Mouse (Mus musculus) frontal cortex, adult (tissue): ENCODE data around the gene Fbxl13.
A peak's percentile ranks its signal among the peaks of the same experiment; 100 is the strongest.

Experiments used
- ATAC-seq: cut with Nextera tagmentation; 2 replicates; pipeline ENCODE4 v1.9.2; 2017; ENCODE audit warnings: mild to moderate bottlenecking, moderate library complexity, mixed read lengths; ENCODE audit not compliant: low TSS enrichment

Gene Fbxl13

GRCm38 (mm10) chr5:21645439-21646132 is at the start of gene Fbxl13, which contains the start of gene Armc10:
TSS of gene Fbxl13 (minus strand) at chr5:21645634.
TSS of gene Armc10 (plus strand) at chr5:21645813.
- ATAC-seq = peak; percentile 88

- peak; percentile 84 for ATAC-seq
Observed at GRCm38 (mm10) chr5:21694854-21695490, 49.5 kb upstream of the Fbxl13 start.

- ATAC-seq = no peak
Observed at GRCm38 (mm10) chr5:21693372-21693870, 48.0 kb upstream of the Fbxl13 start.

- no peak for ATAC-seq
Observed at GRCm38 (mm10) chr5:21692230-21692629, 46.8 kb upstream of the Fbxl13 start.

GRCm38 (mm10) chr5:21687042-21687441 is 41.6 kb upstream of the Fbxl13 start:
- peak; percentile 86 for ATAC-seq

- ATAC-seq = no peak
Observed at GRCm38 (mm10) chr5:21685001-21685400, 39.6 kb upstream of the Fbxl13 start.

GRCm38 (mm10) chr5:21683811-21684210 is 38.4 kb upstream of the Fbxl13 start:
- ATAC-seq = 0 out of 2 replicates have a peak, but pooled peaks have one; percentile 9

- ATAC-seq = peak; percentile 83
Observed at GRCm38 (mm10) chr5:21680940-21681339, 35.5 kb upstream of the Fbxl13 start.

GRCm38 (mm10) chr5:21680029-21680428 is 34.6 kb upstream of the Fbxl13 start:
- ATAC-seq = no peak

GRCm38 (mm10) chr5:21678363-21678762 is 32.9 kb upstream of the Fbxl13 start:
- no peak for ATAC-seq

- no peak for ATAC-seq
Observed at GRCm38 (mm10) chr5:21677939-21678338, 32.5 kb upstream of the Fbxl13 start.

- ATAC-seq = no peak
Observed at GRCm38 (mm10) chr5:21675494-21675893, 30.1 kb upstream of the Fbxl13 start.

- no peak for ATAC-seq
Observed at GRCm38 (mm10) chr5:21675019-21675418, 29.6 kb upstream of the Fbxl13 start.

GRCm38 (mm10) chr5:21673742-21674141 is 28.3 kb upstream of the Fbxl13 start:
- no peak for ATAC-seq

GRCm38 (mm10) chr5:21672812-21673635 is 27.6 kb upstream of the Fbxl13 start:
- ATAC-seq = peak; percentile 47

- no peak for ATAC-seq
Observed at GRCm38 (mm10) chr5:21669307-21669706, 23.9 kb upstream of the Fbxl13 start.

GRCm38 (mm10) chr5:21667191-21668137 is 22.0 kb upstream of the Fbxl13 start:
- no peak for ATAC-seq

- no peak for ATAC-seq
Observed at GRCm38 (mm10) chr5:21663081-21663480, 17.6 kb upstream of the Fbxl13 start.

GRCm38 (mm10) chr5:21660850-21661249 is 15.4 kb upstream of the Fbxl13 start:
- ATAC-seq = peak; percentile 14; the same call in 1 of the 2 replicates

GRCm38 (mm10) chr5:21658623-21659395 is 13.4 kb upstream of the Fbxl13 start:
- ATAC-seq = peak; percentile 76
